Comparison of ENCODE assay signal across 8 mouse cellular contexts in the genomic region with DNA sequence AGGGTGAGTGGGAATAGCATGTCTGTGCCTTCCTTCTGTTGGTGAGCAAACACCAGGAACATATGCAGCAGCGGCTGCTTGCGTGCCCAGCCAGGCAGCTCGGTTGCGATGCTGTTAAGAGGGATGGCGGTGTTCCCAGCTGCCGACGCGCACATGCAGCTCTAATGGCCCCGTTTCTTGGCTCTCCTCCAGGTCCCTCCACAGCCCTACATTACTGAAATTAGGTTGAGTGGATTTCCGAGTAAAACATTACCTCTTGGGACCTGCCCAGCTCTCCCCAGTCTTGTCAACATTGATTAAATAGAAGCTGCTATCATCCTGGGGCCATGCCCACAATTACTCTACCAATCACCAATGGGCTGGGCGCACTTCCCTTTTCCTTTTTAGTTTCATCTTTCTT.
DNase-seq lines count a peak whose midpoint lies in the region; ATAC-seq and TF ChIP-seq lines count a peak whose summit lies in the region.

No protein-coding gene starts in this region.

- H3K4me2 ChIP-seq in forebrain, postnatal 0 days (ENCODE audit: low read depth), result peak overlapping the region; percentile 8; the same call in 1 of the 2 replicates

- H3K27me3 ChIP-seq in forebrain, postnatal 0 days (ENCODE audit: insufficient read depth, low read length), result no peaks in the 10 kb centered on the region

- no peak for TF ChIP-seq CTCF in forebrain, postnatal 0 days (IDR thresholded peaks at IDR 0.05; ENCODE audit: low read depth)
- no peak for TF ChIP-seq CTCF in left cerebral cortex, adult 2 months (IDR thresholded peaks at IDR 0.05)

- H3K4me1 ChIP-seq in forebrain, postnatal 0 days (ENCODE audit: insufficient read depth), result no peaks in the 10 kb centered on the region; the same call in 1 of the 2 replicates

- DNase-seq in lung, postnatal 10 days, result peak; percentile 9
- DNase-seq in lung, postnatal 25 days (ENCODE audit: low spot score), result no peak
- DNase-seq in forebrain, postnatal 0 days, result peak; percentile 87
- DNase-seq in left cerebral cortex, adult 2 months (ENCODE audit: extremely low spot score in 1 of 2, low spot score in 2 of 2), result peak; percentile 56 to 58
- DNase-seq in right cerebral cortex, postnatal 14 days, result peak; percentile 79
- no peak for DNase-seq in B cell, adult 2 months
- DNase-seq in spleen, adult 12 weeks (ENCODE audit: low spot score), result no peak
- DNase-seq in urinary bladder, postnatal 36 days (ENCODE audit: low spot score in 2 of 2), result no peak

- no peak overlapping the region for H3K4me3 ChIP-seq in forebrain, postnatal 0 days (ENCODE audit: low read depth, low read length)
- peak overlapping the region; percentile 37 for H3K4me3 ChIP-seq in left cerebral cortex, adult 2 months

- no peaks in the 10 kb centered on the region for H3K9me3 ChIP-seq in forebrain, postnatal 0 days (ENCODE audit: low read length)

- peak overlapping the region; percentile 59; the same call in 1 of the 2 replicates for H3K27ac ChIP-seq in forebrain, postnatal 0 days (ENCODE audit: low read depth, low read length)
- peak overlapping the region; percentile 13; the same call in 1 of the 2 replicates for H3K27ac ChIP-seq in left cerebral cortex, adult 2 months

- no peaks in the 10 kb centered on the region for H3K36me3 ChIP-seq in forebrain, postnatal 0 days (ENCODE audit: insufficient read depth)

- intact Hi-C loops in left cerebral cortex, adult 2 months (cut with DNase I), result no loop called here

- peak; percentile 91 for ATAC-seq in forebrain, postnatal 0 days

- H3K9ac ChIP-seq in forebrain, postnatal 0 days, result no peak overlapping the region

- WGBS in forebrain, postnatal 0 days, result 51% methylated on average over 11 of the region's 11 CpGs

Comparison
In these comparisons a context has a peak if more than half of its experiments do, and no peak if none do; other contexts are left out.
1. DNase-seq: peak in lung, postnatal 10 days (single experiment), forebrain, postnatal 0 days (single experiment), left cerebral cortex, adult 2 months (2 of 2) and right cerebral cortex, postnatal 14 days (single experiment); none in lung, postnatal 25 days (single experiment), B cell, adult 2 months (0 of 2), spleen, adult 12 weeks (single experiment) and urinary bladder, postnatal 36 days (0 of 2).